Mouse (Mus musculus): ENCODE data around the gene Hmgcl. TPM values are rescaled to one million over a fixed set of nuclear protein-coding genes. Genes with fewer than 3 reads are reported as not detected.
"Not testable (repeated sequence)": the region's sequence is repeated elsewhere in the genome, so short reads cannot be mapped to it uniquely, and the experiment has no call there.

The Hmgcl gene
- total RNA-seq, 2 experiments from 2014 or later = 38.5 to 40.1 TPM

- DNase-seq (ENCODE audit: low spot score) = no peak
Observed at GRCm38 (mm10) chr4:135955886-135956285, 9.6 kb downstream of the Hmgcl start.

DNA sequence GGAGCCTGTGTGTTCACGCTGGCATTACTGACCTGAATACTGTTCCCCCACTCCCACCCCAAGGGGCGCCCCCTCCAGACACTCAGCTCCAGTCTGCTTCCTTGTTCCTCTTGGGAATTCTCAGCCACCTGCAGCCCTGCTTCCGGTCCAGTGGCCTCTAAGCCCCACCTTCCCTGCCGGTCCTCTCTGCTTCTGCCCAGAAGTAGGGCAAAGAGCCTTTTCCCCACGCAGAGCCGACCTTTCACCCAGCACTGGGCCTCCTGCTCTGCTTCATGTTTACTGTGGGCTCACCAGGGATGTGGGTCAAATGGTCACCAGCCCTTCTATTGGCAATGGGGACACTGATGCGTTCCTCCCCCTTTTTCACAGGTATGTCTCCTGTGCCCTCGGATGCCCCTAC, 12.1 kb downstream of the Hmgcl start:
- DNase-seq (ENCODE audit: low spot score) = no peak

GRCm38 (mm10) chr4:135960717-135961116, 14.5 kb downstream of the Hmgcl start:
- DNase-seq (ENCODE audit: low spot score) = peak; percentile 78

DNA sequence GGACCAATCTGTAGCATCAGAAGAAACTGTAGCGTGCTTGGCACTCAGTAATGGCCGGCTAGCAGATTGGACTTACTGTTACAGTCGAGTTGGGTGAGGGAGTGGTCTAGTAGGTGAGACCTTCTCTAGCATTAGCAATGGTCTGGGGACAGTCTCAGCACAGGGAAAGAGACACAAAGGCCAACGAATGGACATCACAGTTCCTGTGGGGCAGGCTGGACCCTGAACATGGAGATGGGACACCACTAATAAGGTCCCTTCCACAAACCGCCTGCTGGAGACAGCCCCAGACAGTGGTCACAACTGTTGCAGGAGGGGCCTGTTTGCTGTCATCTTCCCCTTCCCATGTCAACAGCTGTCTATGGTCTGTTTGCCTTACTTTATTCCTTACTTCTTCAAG, 15.5 kb downstream of the Hmgcl start:
- DNase-seq (ENCODE audit: low spot score) = no peak

- DNase-seq (ENCODE audit: low spot score) = no peak
Observed at GRCm38 (mm10) chr4:135962198-135962597, 15.9 kb downstream of the Hmgcl start.

DNA sequence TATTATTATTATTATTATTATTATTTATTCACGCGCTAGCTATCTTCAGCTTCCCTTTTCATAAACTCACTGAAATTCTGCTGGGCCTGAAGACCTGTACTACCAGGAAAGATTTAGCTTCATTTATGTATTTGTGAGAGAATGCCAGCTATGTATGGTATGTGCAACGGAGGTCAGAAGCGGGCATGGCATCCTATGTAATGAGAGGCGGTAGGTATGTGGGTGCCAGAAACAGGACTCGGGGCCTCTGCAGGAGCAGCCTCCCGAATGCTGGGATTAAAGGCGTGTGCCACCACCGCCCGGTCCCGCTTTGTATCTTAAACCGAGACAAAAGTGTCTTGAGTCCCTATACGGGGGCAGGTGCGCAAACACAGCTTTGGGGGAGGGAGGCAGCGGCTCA, 16.7 kb downstream of the Hmgcl start:
- no peak for DNase-seq (ENCODE audit: low spot score)

- DNase-seq (ENCODE audit: low spot score) = peak; percentile 93
Observed at GRCm38 (mm10) chr4:135963457-135964193, 17.4 kb downstream of the Hmgcl start, which contains the start of gene Gale. Gene Gale, plus strand, starts transcription at chr4:135963727.

DNA sequence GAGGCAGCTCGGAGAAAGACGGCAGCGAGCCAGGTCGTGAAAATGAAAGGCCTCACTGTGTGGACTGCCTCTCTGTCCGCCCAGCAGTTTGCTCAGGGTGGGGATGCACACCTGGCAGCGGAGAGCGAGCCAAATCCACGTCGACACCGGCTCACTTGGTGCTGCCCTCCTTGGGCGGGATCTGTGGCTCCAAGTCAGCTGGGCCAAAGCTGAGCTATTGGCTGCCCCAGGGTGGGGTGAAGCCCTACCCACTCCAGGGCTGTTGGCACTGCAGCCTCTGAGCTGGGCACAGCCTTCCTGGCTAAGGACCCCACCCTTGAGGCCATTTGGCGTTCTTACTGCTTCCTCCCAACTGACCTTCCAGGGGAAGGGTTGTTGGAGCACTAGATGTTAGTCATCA, 18.2 kb downstream of the Hmgcl start:
- DNase-seq (ENCODE audit: low spot score) = peak; percentile 28

DNA sequence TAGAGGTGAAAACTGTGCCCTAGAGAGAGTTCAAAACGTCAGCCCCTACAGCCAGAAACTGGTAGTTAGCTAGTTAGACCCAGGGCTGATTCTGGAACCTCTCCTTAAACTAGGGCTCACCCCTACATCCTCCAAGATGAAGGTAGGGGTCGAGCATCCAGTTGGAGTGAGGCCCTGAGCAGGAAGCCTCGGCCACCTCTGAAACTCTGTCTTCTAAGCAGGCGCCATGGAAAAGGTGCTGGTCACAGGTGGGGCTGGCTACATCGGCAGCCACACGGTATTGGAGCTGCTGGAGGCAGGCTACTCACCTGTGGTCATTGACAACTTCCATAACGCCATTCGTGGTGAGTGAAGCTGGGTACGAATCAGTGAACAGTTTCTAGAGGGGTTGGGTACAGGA, 18.9 kb downstream of the Hmgcl start:
- DNase-seq (ENCODE audit: low spot score) = no peak

DNA sequence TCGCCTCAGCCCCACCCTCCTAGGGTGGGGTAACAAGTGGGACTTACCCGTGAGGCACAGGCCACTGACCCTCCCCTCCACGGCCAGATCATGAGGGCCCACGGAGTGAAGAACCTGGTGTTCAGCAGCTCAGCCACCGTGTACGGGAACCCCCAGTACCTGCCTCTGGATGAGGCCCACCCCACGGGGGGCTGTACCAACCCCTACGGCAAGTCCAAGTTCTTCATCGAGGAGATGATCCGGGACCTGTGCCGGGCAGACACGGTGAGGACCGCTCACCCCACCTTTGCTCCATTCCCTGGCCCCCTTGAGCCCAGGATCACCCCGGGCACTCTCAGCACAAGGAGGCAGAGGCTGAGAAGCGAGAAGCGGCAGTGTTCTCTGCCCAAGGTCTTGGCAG, 20.0 kb downstream of the Hmgcl start:
- DNase-seq (ENCODE audit: low spot score) = no peak

- DNase-seq (ENCODE audit: low spot score) = no peak
Observed at GRCm38 (mm10) chr4:135967086-135967760, 21.0 kb downstream of the Hmgcl start.

- DNase-seq (ENCODE audit: low spot score) = no peak
Observed at GRCm38 (mm10) chr4:135968271-135968869, 22.1 kb downstream of the Hmgcl start.

DNA sequence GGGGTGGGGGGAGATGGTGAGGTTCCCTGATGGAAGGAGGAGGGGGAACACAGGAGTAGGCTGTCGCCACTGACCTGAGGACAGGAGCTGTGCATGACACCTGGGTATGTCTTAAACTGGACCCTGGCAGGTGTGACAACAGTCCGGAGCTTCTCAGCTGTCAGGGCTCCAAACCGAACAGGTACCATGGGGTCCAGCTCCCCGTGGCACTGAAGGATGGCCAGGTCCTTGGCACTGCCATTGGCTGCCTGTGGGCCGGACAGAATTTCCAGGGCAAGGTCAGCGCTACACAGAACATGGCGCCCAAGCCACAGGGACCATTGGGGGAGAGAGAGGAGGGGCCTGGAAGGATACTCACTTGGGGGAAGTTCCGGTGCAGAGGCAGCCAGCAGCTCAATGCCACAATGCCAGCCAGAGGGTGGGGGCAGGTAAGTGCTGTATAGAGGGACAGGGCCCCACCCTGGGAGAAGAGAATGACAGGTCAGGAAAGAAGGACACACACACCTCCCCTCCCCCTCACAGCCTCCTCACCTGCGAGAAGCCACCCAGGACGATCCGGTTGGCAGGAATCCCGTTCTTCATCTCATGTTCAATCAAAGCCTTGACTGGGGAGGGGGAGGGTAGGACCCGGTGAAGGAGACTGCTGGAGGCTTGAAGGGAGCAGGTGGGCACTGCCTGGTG, 23.0 kb downstream of the Hmgcl start:
- DNase-seq (ENCODE audit: low spot score) = no peak

DNA sequence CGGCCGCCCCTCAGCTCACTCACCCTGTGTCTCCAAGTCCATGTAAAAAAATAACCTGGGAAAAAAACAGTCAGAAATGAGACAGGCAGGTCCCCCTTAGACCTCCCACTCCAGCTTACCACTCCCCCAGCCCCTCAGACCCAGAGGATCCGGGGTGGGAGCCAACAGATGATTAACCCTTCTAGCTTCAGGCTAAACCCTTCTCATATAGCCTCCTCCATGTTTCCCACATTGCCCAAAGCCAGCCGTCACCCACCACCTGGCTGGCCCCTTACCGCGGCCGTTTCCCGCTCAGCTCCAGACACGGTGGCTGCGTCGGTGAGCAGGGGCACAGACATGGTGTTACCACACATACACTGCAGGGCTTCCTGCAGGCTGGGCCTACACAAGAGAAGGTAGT, 24.3 kb downstream of the Hmgcl start:
- DNase-seq (ENCODE audit: low spot score) = no peak

- DNase-seq (ENCODE audit: low spot score) = no peak
Observed at GRCm38 (mm10) chr4:135971805-135972555, 25.7 kb downstream of the Hmgcl start.

DNA sequence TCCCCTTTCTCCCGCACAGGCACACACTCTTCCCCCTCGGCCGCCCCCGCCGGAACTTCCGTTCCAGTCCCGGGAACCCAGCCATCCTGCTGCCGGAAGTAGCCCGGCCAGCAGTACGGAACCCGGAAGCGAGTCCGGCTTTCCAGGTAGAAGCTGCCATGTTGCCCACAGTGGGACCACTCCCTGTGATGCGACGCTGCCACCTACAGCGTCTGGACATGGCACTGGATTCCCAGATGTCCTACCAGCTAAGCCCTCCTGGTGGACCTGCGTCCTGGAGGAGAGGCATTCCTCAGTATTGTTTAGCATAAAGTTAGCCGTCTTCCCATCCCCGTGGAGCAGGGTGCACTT, 26.3 kb downstream of the Hmgcl start, which contains the start of gene Lypla2:
Gene Lypla2, minus strand, starts transcription at position 71 of the 351 bp plus-strand sequence.
- peak; percentile 91 for DNase-seq (ENCODE audit: low spot score)

- DNase-seq (ENCODE audit: low spot score) = no peak
Observed at GRCm38 (mm10) chr4:135972911-135973811, 26.9 kb downstream of the Hmgcl start.

GRCm38 (mm10) chr4:135976146-135976545, 29.9 kb downstream of the Hmgcl start:
- DNase-seq (ENCODE audit: low spot score) = no peak

- DNase-seq (ENCODE audit: low spot score) = not testable (repeated sequence)
Observed at GRCm38 (mm10) chr4:135980223-135980622, 34.0 kb downstream of the Hmgcl start.

- no peak for DNase-seq (ENCODE audit: low spot score)
Observed at GRCm38 (mm10) chr4:135981524-135982063, 35.3 kb downstream of the Hmgcl start.
